Mouse (Mus musculus) cerebellum, postnatal 4 days (tissue): ENCODE data around the gene Bcas2.
A peak's percentile ranks its signal among the peaks of the same experiment; 100 is the strongest.
"Not testable (repeated sequence)": the region's sequence is repeated elsewhere in the genome, so short reads cannot be mapped to it uniquely, and the experiment has no call there.

Source experiments
- DNase-seq, 2 experiments: peaks; one replicate each; pipeline ENCODE4 v3.0.0; 2022; ENCODE audit warnings: low spot score in 2 of 2, mixed read lengths in 1 of 2

Bcas2 gene

DNA sequence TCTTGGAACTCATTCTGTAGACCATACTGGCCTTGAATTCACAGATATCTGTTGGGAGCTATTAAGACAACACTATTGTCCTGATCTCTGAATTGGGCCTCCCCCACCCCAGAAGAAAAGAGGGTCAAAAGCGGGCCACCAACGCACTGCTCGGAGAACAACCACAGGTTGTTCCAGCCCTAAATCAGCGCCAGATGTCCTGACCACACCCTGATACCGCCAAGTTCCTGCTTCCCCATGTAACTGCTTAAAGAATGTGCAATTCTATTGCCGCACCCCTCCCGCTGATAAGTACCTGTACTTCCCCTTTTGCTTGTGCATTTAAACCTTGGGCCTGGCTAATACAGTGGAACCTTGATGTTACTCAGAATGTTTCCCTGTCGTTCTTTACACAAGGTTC, 43.9 kb downstream of the Bcas2 start:
- not testable (repeated sequence) for DNase-seq

DNA sequence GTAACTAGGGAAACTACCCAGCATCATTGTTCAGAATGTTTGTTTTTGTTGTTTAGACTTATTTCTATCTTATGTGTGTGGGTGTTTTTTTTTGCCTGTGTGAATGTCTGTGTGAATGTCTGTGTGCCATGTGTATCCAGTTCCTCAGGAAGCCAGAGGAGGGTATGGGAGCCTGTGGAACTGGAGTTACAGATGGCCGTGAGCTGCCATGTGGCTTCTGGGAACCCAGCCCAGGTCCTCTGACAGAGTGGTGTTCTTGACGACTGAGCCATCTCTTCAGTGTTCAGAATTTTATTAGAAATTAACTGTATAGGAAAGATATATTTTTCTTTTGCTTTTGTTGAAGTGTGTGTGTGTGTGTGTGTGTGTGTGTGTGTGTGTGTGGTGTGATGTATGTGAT, 50.0 kb downstream of the Bcas2 start:
- no peak for DNase-seq

DNA sequence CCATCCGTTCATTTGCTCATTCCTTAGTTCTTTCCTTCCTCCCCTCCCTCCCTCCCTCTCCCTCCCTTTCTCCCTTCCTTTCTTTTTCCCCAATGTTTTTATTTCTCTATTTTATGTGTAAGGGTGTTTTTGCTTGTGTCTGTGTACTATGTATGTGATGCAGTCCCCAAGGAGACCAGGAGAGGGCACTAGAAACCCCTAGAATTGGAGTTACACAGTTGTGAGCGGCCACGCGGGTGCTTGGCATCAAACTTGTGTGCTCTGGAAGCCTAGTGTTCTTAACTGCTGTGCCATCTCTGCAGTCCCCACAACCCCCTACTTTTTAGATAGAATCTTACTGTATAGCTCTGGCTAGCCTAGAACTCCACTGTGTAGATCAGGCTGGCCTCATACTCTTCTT, 52.3 kb downstream of the Bcas2 start:
- peak in 1 of 2 experiments; percentile 10 for DNase-seq

DNA sequence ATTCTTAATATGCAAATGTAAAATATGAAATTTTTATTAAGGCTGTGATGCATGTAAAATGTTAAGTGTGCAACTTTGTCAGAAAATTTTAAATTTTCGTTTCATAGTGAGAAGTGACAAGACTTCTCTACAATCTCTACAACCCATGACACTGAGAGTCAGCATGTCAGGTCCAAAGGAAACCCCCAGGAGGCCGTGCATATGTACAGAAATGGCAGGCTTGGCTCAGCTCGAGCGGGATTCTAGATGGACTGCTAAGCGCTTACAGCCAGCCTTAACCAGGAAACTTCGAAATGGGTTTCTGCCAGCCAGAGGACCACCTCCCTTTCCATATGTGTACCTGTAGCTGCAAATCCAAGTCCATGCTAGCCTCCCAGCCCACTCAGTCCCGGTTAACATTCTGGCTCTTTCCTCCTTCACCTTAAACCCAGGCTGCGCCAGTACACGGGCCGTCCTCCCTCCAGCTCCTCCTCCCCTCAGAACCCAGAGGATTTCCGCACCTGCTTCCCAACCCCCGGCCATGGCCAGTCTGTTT, 52.8 kb downstream of the Bcas2 start:
- no peak for DNase-seq

DNA sequence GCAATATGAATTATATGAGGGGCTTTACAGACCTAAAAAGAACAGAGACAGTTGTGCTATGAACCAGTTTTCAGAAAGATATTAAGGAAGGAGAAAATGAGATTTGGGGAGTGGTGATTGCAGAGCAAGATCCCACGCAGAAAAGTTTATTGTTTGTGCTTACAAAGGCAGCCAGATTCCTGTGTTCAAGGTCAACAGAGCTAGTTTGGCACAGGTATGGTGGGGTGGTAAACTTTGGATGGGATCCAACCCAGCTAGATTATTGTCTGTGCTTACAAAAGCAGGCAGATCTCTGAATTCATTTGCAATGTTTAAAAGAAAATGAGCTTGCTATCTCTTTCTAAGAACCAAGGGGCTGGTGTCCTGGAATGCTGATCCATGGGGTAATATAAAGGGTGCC, 56.3 kb downstream of the Bcas2 start:
- no peak for DNase-seq
